Mouse (Mus musculus): Measurements from ENCODE around the gene Uqcrc2. TPM values are rescaled to one million over a fixed set of nuclear protein-coding genes. Genes with fewer than 3 reads are reported as not detected.

The Uqcrc2 gene
- total RNA-seq, 2 experiments from 2014 or later, result 1,148 to 1,194 TPM

GRCm38 (mm10) chr7:120682002-120682401 lies 47.0 kb downstream of the Uqcrc2 start:
- intact Hi-C loops (cut with DNase I), result no loop called here
- no peak for DNase-seq

- intact Hi-C loops (cut with DNase I), result no loop called here
- no peak for DNase-seq
These were observed 49.8 kb downstream of the Uqcrc2 start for GRCm38 (mm10) chr7:120684731-120685161.

- no peak for DNase-seq
- intact Hi-C loops (cut with DNase I), result no loop called here
These were observed 50.3 kb downstream of the Uqcrc2 start for GRCm38 (mm10) chr7:120685227-120685626.

GRCm38 (mm10) chr7:120690634-120691033 lies 55.7 kb downstream of the Uqcrc2 start:
- no peak for DNase-seq
- intact Hi-C loops (cut with DNase I), result no loop called here

- intact Hi-C loops (cut with DNase I), result no loop called here
- DNase-seq, result no peak
These were observed 58.9 kb downstream of the Uqcrc2 start for GRCm38 (mm10) chr7:120693831-120694375.

- intact Hi-C loops (cut with DNase I), result no loop called here
- DNase-seq, result no peak
These were observed 60.2 kb downstream of the Uqcrc2 start for GRCm38 (mm10) chr7:120695196-120695595.

GRCm38 (mm10) chr7:120695641-120696040 lies 60.7 kb downstream of the Uqcrc2 start:
- DNase-seq, result no peak
- intact Hi-C loops (cut with DNase I), result no loop called here

GRCm38 (mm10) chr7:120696331-120696730 lies 61.4 kb downstream of the Uqcrc2 start:
- intact Hi-C loops (cut with DNase I), result no loop called here
- DNase-seq, result no peak

- intact Hi-C loops (cut with DNase I), result no loop called here
These were observed 64.6 kb downstream of the Uqcrc2 start for GRCm38 (mm10) chr7:120699586-120699985.

GRCm38 (mm10) chr7:120703888-120704287 lies 68.9 kb downstream of the Uqcrc2 start:
- DNase-seq, result no peak
- intact Hi-C loops (cut with DNase I), result no loop called here

More at GRCm38 (mm10) chr7:120699586-120699985, 64.6 kb downstream of the Uqcrc2 start:
- no peak for DNase-seq

Other genes starting within 250 kb of the Uqcrc2 start
- not detected for gene Abca16, start 225.5 kb upstream of the Uqcrc2 start, total RNA-seq (2021)
- gene Pdzd9, start 35.2 kb downstream of the Uqcrc2 start, total RNA-seq (2021), result not detected
- gene Mosmo, start 42.4 kb downstream of the Uqcrc2 start, total RNA-seq (2021), result 10 to 100 TPM; 31.4 to 36.2 TPM
- 1 to 10 TPM; 2.9 to 5.7 TPM for gene Vwa3a, start 104.1 kb downstream of the Uqcrc2 start, total RNA-seq (2021)
- under 1 TPM in 1 of 2 experiments, not detected in 1; 0.27 TPM for gene Gm5737, start 177.2 kb downstream of the Uqcrc2 start, total RNA-seq (2021)
- 10 to 100 TPM; 34.3 TPM for gene Eef2k, start 207.7 kb downstream of the Uqcrc2 start, total RNA-seq (2021)